Mouse (Mus musculus) brown adipose tissue, adult 24 weeks (tissue): ENCODE results near the gene Map3k20. TPM values are rescaled to one million over a fixed set of nuclear protein-coding genes. Genes with fewer than 3 reads are reported as not detected.

Experiments
- H3K27ac ChIP-seq: fragments of 200-500 bp; replicated peaks from 2 replicates; pipeline ENCODE4 v1.5.1; 2012; ENCODE audit warnings: low read depth, mild to moderate bottlenecking, low read length
- H3K4me1 ChIP-seq: fragments of 200-500 bp; 2 replicates; pipeline ENCODE4 v1.6.1; 2012; ENCODE audit warnings: low read length, mixed read lengths; ENCODE audit not compliant: control insufficient read depth, insufficient read depth, insufficient read length
- H3K4me3 ChIP-seq: fragments of 200-500 bp; 2 replicates; pipeline ENCODE4 v1.5.1; 2012; ENCODE audit warnings: low read depth, mild to moderate bottlenecking, low read length, moderate library complexity; ENCODE audit not compliant: insufficient read depth
- polyA plus RNA-seq: library from polyadenylated mRNA; stranded (reverse); fragments of >200 nt; gene quantifications from 2 replicates; pipeline ENCODE4 v1.2.4, GENCODE M21; 2012; ENCODE audit not compliant: missing spikeins, insufficient read depth, insufficient read length

Gene Map3k20
- polyA plus RNA-seq, 1 experiment, result 24.8 TPM

DNA sequence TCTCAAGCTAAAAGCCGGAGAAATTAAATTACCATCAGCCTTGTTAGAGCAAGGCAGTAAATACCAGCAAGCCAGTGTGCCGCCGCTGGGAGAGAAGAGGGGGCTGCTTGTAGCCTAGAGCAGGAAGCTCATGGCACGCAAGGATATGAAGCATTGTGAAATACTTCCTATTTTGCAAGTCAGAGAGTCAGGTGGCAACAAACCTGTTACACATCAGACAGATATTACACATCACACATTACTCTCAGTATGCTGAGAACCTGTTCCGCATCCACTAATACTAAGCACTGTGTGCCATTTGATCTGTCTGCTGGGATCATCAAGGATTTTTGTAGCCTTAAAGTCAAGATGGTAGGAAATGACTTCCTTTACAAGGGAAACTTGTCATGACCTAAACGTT, 157.4 kb downstream of the Map3k20 start:
- no peak overlapping the region for H3K27ac ChIP-seq
- H3K4me1 ChIP-seq, result no peaks in the 10 kb centered on the region
- H3K4me3 ChIP-seq, result no peak overlapping the region

DNA sequence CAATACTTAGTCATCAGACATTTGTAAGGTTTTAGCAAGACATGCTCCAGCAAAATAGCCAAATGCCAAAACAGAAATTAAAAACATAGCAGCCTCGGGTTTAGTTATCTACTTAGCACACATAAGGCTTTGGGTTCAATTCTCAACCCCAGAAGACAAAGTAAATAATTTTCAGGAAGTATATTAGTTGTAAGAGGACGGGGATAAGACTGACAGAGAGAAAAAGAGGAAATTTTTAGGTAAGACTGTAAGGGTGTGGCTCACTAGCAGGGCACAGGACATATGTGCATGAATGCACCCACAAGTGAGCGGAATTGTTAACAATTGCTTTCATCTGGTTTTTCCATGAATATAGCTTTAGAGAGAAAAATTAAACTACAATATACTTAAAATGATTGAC, 158.5 kb downstream of the Map3k20 start:
- Histone ChIP-seq H3K4me1 (no peaks in the 10 kb centered on the region), H3K4me3 (no peak overlapping the region), H3K27ac (no peak overlapping the region)

DNA sequence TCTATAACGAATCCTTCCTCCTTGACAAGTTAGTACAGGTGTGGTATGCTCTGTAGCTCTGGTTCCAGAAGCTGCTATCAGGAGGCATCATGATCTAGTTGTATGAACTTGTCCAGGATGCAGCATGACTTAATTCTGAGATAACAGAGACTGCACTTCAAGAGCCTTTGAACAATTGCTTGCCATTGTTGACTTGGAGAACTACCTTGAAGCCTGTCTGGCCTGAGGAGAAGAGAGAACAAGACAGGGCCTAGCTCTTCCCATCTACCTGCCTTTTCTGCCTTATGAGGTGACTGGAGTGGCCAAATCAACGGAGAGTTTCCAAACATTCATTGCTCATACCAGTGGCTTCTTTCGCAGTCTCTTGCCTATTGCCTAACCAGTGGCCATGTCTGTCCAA, 160.7 kb downstream of the Map3k20 start:
- H3K4me1 ChIP-seq, result no peaks in the 10 kb centered on the region
- H3K4me3 ChIP-seq, result no peak overlapping the region
- H3K27ac ChIP-seq, result no peak overlapping the region

- H3K27ac ChIP-seq, result no peak overlapping the region
- H3K4me1 ChIP-seq, result no peaks in the 10 kb centered on the region
These were observed 161.2 kb downstream of the Map3k20 start for GRCm38 (mm10) chr2:72446615-72447014.

GRCm38 (mm10) chr2:72453563-72453962, 168.1 kb downstream of the Map3k20 start:
- Histone ChIP-seq H3K4me1 (0 out of 2 replicates have a peak, but pooled peaks cover 2% of the 10 kb centered on the region), H3K4me3 (no peak overlapping the region), H3K27ac (no peak overlapping the region)

More at GRCm38 (mm10) chr2:72446615-72447014, 161.2 kb downstream of the Map3k20 start:
- H3K4me3 ChIP-seq, result no peak overlapping the region

GRCm38 (mm10) chr2:72456189-72456588, 170.8 kb downstream of the Map3k20 start:
- H3K4me3 ChIP-seq, result no peak overlapping the region
- 0 out of 2 replicates have a peak, but pooled peaks cover 2% of the 10 kb centered on the region for H3K4me1 ChIP-seq
- no peak overlapping the region for H3K27ac ChIP-seq

- H3K4me1 ChIP-seq, result no peaks in the 10 kb centered on the region
- no peak overlapping the region for H3K27ac ChIP-seq
- no peak overlapping the region for H3K4me3 ChIP-seq
These were observed 179.1 kb downstream of the Map3k20 start for GRCm38 (mm10) chr2:72464376-72465014.

GRCm38 (mm10) chr2:72467604-72468003, 182.2 kb downstream of the Map3k20 start:
- no peak overlapping the region for H3K4me3 ChIP-seq
- no peaks in the 10 kb centered on the region for H3K4me1 ChIP-seq
- H3K27ac ChIP-seq, result no peak overlapping the region

- H3K4me1 ChIP-seq, result no peaks in the 10 kb centered on the region
- no peak overlapping the region for H3K4me3 ChIP-seq
- H3K27ac ChIP-seq, result no peak overlapping the region
These were observed 186.1 kb downstream of the Map3k20 start for GRCm38 (mm10) chr2:72471415-72472070.

DNA sequence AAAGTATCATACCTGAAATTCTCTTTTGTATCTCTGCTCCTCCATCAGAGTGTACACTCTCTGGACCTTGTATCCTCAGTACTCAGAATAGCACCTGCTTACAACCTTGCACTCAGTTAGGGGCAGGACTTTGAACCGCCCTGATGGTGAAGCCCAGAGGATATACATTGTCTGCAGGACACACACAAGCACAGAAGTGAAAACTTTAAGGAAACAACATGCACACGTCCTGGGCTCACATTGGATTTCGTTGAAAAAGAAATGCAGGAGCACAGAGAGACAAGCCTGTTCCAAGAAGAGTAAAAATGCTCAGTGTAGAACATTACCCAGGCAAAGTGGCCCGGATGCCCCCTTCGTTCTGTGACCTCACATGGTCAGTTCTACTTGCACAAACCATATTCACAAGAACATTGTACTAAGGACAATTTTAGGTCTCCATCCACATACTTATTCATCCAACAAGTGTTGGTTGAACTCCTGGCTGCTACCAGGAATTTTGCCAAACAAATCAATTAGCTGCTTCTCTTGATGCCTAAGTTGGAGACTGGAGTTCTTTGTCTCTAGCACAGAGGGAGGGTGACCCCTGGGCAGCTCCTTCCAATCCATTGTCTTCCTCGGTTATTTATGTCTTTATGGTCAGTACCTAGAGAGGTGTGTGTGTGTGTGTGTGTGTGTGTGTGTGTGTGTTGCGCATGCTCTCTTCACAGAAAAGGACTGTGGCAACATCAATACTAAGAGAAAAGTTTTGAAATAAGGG, 189.3 kb downstream of the Map3k20 start:
- Histone ChIP-seq H3K4me1 (peaks cover 3% of the 10 kb centered on the region; the same call in 1 of the 2 replicates), H3K27ac (no peak overlapping the region), H3K4me3 (no peak overlapping the region)

DNA sequence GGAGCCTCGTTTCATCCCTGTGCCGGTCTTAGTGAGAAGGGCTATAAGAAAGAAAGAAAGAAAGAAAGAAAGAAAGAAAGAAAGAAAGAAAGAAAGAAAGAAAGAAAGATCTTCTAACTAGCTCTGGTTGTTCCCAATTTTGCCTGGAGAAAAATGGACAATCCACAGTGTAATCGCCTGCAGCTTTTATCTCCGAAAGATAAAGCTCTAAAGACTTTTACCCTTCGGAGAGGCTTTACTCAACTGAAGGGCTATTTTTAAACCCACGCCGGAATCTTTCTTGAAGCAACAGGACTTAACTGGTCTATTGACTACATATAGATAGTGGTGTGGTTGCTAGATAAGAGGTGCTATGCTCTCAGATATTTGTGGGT, 190.0 kb downstream of the Map3k20 start:
- Histone ChIP-seq H3K27ac (no peak overlapping the region), H3K4me1 (peaks cover 3% of the 10 kb centered on the region; the same call in 1 of the 2 replicates), H3K4me3 (peak overlapping the region; percentile 80)

GRCm38 (mm10) chr2:72475797-72476485, 190.5 kb downstream of the Map3k20 start, which contains the start of gene Cdca7:
Gene Cdca7 (plus strand): TSS chr2:72476159.
- peaks cover 3% of the 10 kb centered on the region; the same call in 1 of the 2 replicates for H3K4me1 ChIP-seq
- H3K4me3 ChIP-seq, result peak within 1 kb of the TSS; percentile 80
- H3K27ac ChIP-seq, result peak within 1 kb of the TSS; percentile 69

DNA sequence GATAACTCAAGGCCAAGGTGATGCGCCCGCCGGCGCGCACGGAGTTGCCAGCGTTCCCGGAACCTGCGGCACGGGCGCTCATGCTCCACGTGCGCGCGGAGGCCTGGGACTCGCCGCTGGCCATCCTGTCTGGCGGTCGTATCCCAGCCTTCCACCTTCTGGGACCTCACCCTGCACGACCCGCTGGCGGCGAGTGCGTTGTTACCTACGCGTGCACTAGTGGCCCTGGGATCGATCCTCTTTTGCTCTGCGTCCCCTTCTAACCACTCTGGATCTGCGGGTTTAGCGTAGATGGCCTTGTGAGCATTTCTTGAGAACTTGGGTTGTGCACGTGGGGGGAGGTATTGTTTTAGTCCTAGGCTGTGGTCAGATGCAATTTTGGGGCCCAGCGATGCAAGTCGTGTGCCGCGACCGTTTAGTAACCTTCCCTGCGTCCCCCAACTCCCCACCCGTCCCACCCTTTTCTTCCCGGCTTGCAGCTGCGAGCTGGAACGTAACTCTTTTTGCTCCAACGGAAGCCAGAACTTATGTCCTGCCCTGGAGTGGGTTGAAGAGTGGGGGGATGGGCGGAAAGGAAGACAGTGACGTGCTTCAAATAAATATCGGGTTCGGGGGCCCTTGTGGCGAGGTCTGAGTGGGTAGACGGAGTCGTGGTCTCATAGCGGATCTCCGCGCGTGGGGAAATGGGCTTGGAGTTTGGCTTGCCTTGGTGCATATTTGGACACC, 191.2 kb downstream of the Map3k20 start:
- Histone ChIP-seq H3K4me3 (peak overlapping the region; percentile 80), H3K27ac (no peak overlapping the region), H3K4me1 (peaks cover 3% of the 10 kb centered on the region; the same call in 1 of the 2 replicates)

GRCm38 (mm10) chr2:72477221-72477620, 191.8 kb downstream of the Map3k20 start:
- H3K27ac ChIP-seq, result no peak overlapping the region
- H3K4me3 ChIP-seq, result peak overlapping the region; percentile 80
- peaks cover 3% of the 10 kb centered on the region; the same call in 1 of the 2 replicates for H3K4me1 ChIP-seq
